Mouse (Mus musculus) layer of hippocampus, postnatal 10 days (tissue): ENCODE measurements around the gene Nav2. TPM values are rescaled to one million over a fixed set of nuclear protein-coding genes. Genes with fewer than 3 reads are reported as not detected.

Experiments
- DNase-seq, 2 experiments: peaks; one replicate each; pipeline ENCODE4 v3.0.0; 2021; ENCODE audit warnings: low spot score in 2 of 2
- total RNA-seq, 2 experiments: library from RNA; stranded (reverse); gene quantifications; 2 replicates each; pipeline ENCODE4 v1.2.3; 2021

Gene Nav2
- total RNA-seq, 2 experiments from 2014 or later, result 103 to 126 TPM

DNA sequence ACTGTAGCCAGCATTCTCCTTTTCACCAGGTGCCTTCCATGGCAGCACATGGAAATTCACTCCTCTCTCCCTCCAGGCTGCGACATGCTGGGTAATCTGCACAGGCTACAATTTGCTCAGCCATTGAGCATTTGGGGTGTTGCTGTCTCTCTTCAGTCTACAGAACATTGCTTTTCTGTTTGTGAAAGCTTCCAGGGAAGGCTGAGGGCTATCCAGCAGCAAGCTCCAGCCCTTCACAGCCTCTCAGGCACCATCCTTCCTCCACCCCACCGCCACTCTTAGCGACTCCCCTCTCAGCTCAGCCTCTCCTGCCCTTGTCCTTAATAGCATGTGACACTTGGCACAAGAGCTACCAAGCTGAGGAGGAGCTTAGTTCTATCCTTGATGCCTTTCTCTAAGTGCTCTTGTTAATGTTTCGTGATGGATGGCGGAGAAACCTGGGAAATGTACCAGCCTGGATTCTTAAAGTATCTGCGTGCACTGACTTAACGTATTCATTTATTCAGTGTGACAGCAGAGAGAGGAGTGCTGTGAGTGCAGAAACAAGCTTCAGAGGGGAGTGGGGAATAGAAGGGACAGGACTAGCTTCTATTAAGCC lies 282.7 kb downstream of the Nav2 start:
- no peak for DNase-seq

DNA sequence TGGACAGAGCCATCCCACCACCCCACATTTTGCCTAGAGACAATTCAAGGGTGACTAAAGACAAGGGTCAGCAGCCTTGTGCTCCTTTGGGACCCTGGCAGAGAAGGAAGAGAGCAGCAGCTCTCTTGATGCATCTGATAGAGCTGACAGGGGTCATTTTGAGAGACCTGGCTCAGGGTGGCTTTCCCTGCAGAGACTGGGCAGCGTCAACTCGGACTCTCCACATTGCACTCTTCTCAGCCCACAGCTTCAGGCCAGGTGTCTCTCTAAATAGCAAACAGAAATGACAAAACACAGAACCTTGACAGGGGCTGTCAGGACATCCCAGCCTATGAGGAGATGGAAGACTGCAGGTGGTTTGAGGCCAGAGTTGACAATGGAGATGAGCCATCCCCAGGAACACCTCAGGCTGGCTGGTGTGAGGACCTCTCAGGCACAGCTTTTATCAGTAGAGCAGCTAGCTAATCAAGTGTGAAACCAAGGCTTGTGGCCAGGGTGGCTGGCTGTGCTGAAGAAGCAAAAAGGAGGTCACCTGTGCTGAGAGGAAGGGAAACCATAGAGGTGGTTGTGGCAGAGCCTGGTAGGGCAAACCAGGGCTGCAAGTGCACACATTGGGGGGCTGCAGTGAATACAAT lies 283.7 kb downstream of the Nav2 start:
- no peak for DNase-seq

DNA sequence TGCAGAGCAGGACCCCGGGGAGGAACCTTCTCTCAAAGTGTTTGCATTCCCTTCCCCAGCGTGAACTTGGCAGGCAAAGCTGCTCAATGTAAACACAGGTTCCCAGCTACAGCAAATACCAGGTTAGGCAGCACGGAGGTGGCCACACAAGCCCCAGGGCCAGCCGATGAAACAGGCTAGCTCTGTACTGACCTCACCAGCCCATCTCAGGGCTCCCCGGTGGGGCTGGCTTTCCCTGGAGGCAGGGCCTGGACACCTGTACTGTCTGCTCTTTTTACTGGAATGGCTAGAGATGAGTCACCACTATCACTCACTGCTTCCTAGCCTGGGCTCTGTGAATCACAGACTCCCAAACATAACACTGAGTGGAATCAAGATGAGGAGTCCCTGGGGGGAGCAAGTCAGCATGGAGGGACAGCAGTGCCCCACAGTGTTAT lies 287.2 kb downstream of the Nav2 start:
- no peak for DNase-seq

DNA sequence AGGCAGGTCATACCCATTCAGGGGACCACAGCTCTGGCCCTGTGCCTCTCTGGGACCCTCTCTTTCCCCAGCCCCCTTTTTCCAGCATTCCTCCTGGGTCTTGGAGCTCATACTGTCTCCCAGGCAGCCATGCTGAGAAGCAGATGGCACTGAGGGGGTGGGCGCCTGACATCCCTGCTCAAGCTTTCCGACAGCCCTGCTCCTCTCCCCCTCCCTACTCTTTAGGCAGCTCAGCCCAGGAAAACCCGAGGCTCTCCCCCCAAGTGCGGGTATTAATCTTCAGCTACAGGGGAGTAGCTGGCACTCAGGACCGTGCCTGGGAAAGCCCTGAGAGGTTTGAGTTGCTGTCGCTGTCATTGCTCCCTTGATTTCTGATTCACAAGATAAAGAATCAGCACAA lies 290.9 kb downstream of the Nav2 start:
- peak; percentile 60 to 70 for DNase-seq

DNA sequence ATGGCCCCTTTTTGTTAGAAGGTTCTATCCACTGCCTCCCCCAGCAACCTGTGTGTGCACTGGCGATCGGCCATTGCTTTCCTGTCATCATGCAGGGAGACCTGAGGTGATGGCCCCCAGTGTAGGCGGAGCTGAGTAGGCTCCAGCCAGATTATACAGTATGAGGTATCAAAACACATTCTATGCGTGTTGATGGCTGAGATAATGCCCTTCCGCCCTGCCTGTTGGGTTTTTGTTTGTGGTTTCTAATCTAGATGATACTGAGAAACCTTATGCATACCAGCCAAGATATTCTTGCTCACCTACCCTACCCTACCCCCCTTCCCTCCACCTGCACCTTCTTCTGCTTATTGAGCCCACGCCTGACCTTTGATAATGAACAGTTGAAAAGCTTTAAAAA lies 291.8 kb downstream of the Nav2 start:
- no peak for DNase-seq

DNA sequence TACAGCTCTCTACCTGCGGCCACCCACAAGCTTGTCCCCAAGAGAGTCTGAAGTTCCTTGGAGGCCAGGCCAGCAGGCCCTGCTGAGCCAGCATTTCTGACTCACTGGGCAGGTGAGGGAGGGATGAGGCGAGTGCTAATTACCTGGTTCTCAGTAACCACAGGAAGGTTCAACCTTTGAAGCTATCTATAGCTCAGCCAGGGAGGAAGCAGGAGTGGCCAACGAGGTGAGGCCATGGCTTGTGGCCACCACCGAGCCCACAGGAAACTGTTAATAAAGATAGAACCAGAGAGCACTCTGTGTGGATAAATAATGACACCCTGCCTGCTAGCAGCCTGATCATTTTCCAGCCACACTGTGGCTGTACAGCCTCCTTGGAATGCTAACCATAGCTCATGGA lies 294.5 kb downstream of the Nav2 start:
- DNase-seq, result no peak

DNA sequence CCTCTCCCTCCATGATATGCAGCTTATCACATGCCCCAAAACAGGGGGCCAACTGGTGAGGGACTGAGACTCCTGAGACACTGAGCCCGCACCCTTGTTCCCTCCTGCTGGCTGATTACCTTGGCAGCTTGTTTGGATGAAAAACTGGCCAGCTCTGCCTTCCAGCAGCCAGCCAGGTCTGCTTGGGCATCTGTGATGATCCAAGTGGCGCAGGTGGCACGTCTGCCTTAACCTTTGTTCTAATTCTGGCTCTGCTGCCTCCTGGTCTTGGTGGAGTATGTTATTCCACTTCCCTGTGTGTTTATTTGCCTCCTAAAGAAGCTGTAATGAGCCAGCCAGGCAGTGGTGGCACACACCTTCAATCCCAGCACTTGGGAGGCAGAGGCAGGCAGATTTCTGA lies 296.3 kb downstream of the Nav2 start:
- DNase-seq, result no peak

DNA sequence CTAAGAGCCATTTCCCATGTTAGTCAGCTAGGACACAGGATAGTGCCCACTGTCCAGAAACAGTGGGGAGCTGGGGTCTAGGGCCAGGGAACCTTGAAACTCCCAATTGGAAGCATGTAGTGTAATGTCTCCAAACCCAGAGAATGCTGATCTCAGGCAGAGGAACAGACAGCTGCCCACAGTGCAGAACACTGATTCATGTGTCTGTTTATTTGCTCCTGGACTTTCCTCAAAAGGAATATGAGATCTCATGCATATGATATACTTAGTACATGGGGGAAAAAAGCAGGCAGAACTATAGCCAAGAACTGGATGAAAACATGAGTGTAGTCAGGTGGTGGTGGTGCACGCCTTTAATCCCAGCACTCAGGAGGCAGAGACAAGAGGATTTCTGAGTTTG lies 297.0 kb downstream of the Nav2 start:
- DNase-seq, result no peak

DNA sequence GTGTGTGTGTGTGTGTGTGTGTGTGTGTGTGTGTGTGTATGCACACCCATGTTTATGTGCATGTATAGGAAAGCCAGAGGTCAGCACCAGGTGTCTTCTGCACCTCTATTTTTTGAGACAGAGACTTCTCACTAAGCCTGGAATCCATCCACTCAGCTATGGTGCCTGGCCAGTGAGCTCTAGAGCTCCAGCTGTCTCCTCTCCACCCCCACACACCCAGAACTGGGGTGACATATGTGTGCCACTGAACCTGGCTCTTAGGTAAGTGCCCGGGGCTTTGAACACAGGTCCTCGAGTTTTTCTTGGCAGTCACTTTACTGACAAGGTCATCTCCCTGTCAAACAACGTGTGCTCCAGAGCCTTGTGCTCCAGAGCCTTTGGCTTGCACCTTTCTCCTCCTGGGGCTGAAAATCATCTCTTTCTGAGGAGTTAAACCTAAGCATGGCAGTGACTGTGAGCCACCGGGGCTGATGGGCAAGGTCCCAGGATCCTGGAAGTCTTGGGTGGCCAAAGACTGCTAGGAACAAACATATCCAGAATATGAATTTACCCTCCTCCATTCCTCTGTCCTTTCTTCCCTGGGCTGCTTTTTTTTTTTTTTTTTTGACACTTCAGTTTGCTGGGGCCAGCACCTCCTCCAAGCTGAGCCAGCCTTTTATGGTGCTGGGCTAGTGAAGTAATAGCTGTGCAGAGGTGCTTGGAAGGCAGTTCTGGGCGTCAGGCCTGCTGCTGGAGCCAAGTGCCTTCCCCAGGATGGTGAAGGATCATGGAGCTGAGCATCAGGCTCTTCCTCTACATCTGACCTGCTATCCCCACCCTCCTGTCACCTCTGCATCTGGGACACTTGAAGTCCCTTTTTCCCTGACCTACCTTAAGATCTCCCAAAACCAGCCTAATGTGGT lies 298.5 kb downstream of the Nav2 start:
- DNase-seq, result no peak

DNA sequence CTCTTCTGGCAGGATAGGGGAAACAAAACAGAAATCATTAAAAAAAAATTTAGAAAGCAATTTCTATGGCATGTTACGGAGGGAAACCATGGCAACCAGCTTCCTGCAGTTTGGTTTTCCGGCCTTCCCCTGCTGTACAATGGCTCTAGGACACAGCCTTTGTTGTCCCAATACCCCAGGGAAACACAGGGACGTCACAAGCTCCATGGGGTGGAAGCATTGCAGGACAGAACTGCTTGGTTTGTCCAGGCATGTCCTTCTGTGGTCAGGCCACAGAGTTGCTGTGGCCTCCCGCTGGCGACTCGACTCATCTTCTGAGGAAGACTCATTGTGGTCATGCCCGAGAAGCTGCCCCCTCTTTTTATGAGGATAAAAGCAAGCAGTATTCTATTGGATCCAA lies 301.0 kb downstream of the Nav2 start:
- no peak for DNase-seq

DNA sequence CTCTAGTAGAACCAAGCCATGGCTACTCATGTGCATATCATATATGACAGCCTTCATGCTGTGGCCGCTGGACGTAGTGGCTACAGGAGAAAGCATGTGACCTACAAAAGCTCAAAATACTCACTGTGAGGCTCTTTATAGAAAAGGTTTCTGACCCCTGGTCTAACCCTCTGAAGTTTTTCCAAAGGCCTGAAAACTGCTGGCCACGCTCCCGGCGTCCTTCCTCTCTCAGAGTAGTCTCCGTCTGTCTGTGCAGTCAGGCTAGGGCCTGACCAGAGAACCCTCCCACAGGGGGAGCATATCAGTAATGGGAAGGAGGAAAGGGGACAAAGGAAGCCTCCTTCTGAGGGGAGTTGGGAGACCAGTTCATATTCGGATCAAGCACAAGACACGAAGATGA lies 302.2 kb downstream of the Nav2 start:
- no peak for DNase-seq

DNA sequence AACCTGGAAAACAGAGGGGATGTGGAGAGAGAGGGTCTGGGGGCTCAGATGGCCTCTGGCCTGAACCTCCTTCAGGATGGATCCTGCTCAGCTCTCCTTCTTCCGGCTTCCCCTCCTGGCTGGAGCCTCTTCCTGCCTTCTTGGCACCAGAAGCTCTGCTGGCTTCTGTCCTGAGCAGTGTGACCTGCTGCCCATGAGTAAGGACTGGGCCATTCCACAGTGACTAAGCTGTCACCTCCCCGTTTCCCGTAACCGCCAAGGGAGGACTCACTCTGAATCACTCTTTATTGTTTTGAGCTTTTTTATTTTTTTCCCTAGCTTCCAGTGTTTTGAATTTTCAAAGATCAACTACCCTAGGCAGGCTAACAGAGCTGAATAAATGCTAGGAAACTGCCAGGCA lies 304.5 kb downstream of the Nav2 start:
- no peak for DNase-seq

DNA sequence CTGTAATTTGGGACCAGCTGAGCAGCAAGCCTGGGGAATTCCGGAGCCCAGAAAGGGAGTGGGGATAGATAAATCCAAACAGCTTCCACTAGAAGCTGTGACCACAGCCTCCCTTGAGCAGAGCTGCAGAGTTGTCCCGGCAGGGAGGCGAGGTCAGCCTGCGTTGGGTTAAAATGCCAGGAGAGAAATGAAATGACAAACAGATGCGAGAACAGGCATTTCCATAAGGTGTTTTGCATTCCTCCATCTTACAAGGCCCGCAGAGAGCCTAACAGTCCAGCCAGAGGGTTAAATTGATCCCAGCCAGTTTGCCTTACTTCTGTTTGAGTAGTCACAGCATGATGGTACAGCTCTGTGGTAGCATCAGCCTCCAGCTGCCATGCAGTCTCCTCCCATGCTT lies 309.3 kb downstream of the Nav2 start:
- DNase-seq, result no peak

DNA sequence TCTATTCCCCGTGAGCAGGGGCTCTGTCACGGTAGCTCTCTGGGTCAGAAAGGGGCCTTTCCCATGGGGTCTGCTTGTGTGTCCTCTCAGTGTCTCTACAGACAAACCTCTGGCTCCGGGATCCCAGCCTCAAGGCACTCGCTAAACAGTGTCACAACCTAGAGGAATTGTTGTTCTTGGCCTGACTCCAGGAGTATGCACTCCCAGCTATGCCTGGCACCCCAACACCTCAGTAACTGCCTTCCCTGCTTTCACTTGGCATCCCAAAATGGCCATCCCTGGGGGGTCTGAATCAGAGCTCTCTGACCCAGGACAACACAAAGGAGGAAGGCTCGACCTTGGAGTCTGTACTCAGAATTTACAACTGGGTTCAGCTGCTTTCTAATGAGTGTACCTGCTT lies 317.2 kb downstream of the Nav2 start:
- DNase-seq, result no peak

DNA sequence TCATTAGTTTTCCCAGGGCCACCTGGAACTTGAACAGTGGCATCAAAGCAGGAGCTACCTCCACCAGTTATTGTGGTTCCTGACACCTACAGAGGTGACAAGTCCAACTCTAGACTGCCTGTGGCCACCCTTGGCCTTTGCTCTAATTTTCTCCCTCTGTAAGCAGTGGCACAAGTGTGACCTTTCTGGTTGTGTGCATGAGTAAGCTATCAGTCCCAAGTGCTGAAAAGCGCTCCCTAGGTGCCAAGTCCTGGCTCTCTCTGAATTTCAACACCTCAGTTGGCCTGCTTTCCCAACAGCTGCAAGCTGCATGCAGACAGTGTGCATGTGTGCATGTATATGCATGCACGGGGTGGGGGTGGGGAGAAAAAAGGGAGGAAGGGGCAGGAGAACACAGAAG lies 324.5 kb downstream of the Nav2 start:
- DNase-seq, result no peak

DNA sequence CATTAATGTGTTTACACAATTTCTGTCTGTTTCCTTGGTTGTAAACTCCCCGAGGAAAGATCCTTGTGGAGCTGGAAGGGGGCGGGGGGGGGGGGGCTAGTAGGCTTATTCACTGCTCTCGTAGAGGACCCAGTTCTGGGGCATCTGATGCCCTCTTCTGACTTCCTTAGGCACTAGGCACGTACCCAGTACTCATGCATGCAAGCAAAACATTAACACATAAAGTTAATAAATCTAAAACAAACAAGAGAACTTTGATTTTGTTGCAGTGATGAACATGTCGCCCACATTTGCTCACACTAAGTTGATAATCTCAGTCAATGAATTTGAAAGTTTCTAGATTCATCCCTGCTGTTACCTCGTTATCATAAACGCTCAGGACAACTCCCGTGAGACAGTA lies 325.8 kb downstream of the Nav2 start:
- DNase-seq, result no peak

DNA sequence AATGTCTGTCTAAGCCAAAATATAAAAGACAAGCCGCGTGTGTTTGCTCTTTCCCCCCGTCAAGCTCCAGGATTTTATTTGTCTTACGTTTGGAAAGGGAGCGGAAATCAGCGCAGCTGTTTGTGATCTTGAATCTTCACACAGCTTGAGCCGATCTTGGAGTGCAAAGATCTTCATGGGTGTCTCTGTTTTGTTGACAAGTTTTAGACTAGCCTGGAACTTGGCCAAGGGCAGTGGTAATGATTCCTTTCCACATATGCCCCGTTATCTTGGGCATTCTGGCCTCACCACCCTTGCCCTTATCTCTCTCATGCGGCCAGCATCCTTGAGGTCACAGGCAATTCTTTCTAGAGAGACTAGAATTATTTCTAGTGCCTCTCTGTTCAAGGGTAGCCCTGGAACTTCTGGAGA lies 326.8 kb downstream of the Nav2 start:
- no peak for DNase-seq

DNA sequence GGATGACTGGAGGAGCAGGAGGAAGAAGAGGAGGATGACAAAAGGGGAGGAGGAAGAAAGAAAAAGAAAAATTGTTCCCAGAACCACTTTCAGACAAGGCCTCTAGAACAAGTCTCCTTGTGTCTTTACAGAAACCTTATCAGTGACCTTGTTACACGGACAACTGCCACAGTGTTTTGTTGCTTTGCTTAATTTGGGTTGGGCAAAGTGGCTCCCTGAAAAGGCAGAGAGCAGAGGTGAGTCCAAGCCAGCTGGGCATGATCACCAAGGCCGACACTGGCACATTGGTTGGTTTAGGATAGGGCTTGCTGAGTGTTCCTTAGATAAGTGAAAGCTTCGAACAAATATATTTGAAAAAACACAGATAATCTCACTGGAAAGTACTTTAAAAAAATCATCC lies 327.3 kb downstream of the Nav2 start:
- DNase-seq, result no peak

DNA sequence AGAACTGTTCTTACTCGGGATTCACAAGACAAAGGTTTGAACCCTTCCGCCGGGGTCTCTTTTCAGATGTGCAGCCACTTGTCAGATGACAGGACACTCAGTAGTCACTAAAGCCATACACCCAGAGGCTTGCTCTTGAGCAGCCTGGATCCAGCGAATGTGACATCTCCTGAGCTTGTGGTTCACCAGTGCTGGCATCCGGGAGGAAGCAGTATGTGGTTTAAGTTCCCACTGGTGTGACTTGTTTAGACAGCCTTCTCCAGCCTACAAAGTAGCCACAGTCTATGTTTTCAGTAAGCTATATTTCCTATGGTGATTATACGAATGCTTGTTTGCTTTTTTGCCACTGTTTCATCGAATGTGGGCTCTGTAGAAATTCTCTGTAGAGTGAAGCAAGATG lies 331.9 kb downstream of the Nav2 start:
- DNase-seq, result no peak

DNA sequence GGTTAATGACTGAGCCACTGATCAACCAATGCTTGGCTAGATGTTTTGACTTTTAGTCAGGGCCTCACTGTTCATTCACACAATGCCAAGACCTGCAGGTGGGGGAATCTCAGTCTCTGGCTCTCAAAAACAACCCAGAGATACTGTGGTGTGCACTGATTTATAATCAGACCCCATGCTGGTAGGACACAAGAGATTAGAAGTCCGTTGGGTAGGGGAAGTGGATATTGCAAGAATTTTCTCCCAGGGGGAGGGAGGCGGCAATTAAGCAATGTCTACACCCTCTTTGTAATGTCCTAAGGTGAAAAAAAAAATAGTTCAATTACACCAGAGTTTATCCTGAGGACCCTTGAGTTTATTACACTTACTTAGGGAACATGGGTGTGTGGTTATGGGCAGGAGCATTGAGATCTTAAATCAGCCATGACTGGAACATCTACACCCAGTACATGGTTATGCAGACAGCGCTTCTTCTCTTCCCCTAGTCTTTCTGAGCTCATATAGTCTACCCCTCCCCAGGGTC lies 332.8 kb downstream of the Nav2 start:
- DNase-seq, result no peak

DNA sequence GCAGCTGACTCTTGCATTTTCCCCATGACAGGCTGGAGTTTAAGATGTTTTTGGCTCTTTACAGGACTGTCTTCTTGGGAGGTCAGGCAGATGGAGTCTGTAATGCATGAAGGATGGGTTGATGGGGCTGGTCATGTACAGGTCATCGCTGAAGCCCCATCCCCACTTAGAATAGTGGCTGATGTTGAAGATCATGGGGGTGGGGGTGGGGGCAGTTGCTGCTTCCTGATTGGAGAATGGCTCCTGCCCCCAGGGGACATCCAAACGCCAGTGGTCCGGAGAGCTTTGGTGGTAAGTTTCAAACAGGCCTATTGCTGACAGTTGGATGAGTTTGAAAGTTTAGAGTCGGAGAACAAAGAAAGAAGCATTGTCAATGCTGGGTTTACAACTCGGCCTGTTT lies 333.7 kb downstream of the Nav2 start:
- DNase-seq, result no peak

DNA sequence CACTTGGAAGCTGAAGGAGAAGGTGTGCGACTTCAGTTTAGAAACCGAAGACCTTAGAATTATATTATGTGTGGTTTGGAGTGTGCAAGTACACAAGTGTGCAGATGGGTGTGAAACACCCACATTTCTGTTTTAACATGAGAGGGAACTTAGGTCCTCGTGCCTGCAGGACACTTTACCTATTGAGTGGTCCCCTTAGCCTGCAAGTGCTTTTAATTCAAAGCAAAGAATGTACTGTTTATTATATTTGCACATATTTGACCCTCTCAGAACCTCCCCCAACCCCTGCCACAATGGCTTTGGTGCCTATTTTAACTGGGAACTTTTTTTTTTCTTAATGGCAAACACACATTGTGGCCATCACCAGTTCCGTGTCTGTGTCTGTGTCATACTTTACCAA lies 334.6 kb downstream of the Nav2 start:
- no peak for DNase-seq
